Mouse (Mus musculus) liver, postnatal 0 days (tissue): Measurements from ENCODE around the gene Tfdp1.

Experiments
- CTCF ChIP-seq: sonication (generic); IDR thresholded peaks from 2 replicates; pipeline ENCODE4 v1.5.1; 2016; ENCODE audit warnings: antibody characterized with exemption, low read depth
- EP300 ChIP-seq: IDR thresholded peaks from 2 replicates; pipeline ENCODE4 v1.6.1; 2016; ENCODE audit warnings: antibody characterized with exemption, low read depth, mild to moderate bottlenecking

- TF ChIP-seq CTCF = no peak
- TF ChIP-seq EP300 = no peak
Observed at GRCm38 (mm10) chr8:13338901-13339645, 522 bp downstream of the Tfdp1 start.
